Mouse (Mus musculus): ENCODE measurements at regions not wholly inside any gene's neighbourhood (a gene's known extent, or its start where the extent isn't known, plus 50 kb on each side); places are given as distances from the start of the nearest gene placed in this dataset.

DNA sequence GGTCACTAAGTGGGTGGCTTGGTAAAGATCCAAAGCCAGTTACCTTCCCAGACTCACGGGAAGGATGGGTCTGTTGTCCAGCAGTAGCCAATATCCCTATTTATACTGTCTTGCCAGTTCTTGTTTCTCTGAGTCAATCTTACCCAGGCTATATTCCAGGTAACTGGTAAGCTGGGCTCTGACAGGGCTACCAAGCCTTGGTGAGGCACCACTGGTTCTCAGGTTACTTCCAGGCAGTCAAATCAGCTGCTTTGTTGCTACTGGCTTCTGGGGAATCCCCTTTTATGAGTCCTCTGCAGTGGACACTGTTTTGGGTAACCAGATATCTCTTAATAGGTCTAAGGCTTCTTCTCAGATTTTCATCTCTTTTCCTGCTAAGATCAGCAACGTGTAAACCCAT lies 178.8 kb upstream of the Nampt start:
- DNase-seq (ENCODE audit: low read depth, low spot score): no peak

DNA sequence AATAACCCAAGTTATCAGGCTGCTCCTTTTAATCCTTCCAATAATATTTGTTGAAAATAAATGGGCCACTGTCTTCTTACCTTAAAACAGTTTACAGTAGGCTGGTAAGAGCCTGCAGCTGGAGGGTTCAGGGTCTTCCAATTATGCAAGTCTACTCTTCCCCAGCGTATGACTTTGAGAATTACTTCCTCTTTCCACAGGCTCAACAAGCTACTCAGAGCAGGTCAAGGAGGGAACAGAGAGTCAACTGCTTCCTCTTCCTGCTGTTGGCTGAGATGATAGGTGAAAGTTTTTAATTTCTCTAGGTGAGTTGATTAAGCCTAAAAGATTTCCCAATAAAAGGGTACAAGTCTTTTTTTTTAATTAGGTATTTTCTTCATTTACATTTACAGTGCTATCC lies 176.9 kb upstream of the Nampt start:
- DNase-seq (ENCODE audit: low read depth, low spot score): no peak

DNA sequence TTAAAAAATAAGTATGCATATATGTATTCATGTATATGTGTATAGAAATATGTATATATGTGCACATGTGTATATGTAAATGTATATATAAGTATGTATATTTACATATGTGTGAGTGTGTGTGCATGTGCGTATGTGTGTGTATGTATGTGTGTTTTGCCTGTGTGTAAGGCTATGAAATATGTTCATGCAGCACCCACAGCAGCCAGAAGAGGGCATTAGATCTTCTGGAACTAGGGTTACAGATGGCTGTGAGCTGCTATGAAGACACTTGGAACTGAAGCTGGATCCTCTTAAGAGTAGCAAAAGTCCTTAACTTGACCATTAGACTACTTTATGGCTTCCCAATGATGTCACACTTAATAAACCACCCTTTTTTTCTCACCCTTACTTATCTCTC lies 166.2 kb upstream of the Nampt start:
- no peak for DNase-seq (ENCODE audit: low read depth, low spot score)

DNA sequence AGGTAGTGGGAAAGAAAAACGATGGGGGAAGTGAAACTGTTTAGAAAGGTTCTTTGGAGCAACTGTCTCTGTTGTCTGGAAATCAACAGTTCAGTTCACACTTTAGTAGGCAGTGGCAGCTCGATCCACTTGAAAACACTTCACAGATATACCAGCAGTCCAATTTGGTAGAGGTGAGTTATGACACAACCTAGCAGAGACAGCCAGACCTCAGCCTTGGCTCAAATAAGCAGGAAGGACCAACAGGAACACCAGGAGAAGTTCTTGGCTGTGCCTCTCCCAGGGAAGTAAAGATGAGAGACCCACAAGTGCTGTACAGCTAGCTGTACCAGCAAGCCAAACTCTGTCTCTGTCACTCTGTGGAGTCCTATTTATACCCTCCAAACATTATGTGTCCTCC lies 163.2 kb upstream of the Nampt start:
- DNase-seq (ENCODE audit: low read depth, low spot score): no peak

DNA sequence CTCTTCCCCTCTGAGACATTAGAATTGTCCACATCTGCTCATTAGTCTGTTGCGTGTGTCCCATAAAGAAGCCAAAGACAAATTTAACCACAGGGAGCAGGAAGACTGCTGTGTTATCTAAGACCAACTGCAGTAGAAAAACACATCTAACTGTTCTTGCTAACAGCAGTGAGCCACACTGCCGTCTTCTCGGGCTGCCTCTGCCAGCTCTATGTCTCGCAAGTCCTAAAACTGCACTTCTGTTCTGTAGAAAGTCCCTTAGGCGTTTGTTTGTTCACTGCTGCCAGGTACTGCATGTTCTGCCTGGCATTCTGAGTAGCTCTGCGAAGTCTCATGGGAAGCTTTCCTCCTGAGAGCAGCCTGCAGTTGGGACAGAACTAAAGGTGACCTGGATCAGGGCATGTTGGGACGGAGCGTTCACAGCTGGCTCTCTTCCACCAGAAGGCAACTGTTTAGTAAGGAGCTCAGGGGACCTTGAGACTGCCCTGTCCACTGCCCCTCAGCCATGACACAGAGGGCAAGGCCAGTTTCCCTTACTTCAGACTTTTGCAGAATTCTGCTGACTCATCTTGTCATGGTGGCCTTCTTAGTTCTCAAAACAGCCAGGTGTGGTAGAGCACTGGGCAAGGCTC lies 157.4 kb upstream of the Nampt start:
- DNase-seq (ENCODE audit: low read depth, low spot score): no peak

DNA sequence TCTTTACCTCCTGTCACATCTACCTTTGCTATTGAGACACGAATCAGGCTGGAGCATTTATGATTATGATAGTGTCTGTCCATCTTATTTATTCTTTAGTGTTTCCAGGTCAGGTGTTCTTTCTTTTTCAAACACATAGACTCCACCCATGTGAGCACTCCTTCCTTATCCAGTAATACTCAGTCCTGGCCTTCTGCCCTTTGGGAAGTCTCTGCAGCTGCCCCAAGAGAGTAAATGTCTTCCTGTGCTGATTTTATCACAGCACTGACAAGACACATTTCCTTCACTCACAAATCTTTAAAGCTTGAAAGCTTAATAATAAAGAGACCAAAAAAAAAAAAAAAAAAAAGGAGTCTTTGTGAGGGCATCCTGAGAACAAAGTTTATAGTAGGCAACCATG lies 153.3 kb upstream of the Nampt start:
- DNase-seq (ENCODE audit: low read depth, low spot score): no peak

DNA sequence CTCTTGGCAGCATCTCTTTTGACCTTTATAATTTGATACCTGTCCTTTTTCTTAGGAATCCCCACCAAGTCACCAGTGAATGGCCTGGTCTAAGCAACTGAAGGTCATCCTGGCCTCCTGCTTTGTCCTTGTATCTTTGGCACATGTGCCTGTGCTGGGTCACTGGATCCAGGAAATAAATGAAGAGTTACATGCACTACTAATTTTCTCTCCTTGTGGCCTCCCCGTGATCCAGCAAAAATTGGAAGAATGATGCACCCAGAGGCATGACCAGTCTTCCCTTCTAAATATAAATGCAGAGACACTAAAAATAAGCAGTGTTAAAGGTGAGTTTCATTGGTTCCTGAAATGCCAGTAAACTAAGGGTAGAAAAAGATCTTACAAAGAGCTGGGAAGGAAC lies 141.4 kb upstream of the Nampt start:
- no peak for DNase-seq (ENCODE audit: low read depth, low spot score)

DNA sequence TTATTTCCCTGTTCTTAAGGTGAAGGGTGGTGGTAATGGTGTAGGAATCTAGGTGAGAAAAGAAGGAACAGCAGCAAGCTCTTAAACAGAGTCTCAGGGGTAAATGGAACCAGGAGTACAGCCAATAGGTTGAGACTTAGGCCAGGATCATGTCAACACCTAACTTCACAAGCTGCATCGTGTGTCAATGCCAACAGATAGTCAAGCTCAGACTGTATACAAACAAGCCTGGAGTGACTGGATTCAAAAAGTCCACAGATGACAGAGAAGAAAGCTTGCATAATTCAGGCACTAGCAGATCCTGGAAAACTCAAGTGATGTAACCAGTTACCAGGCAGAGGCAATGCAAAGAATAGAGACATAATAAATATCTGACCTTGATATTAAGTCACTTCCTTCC lies 140.6 kb upstream of the Nampt start:
- no peak for DNase-seq (ENCODE audit: low read depth, low spot score)

DNA sequence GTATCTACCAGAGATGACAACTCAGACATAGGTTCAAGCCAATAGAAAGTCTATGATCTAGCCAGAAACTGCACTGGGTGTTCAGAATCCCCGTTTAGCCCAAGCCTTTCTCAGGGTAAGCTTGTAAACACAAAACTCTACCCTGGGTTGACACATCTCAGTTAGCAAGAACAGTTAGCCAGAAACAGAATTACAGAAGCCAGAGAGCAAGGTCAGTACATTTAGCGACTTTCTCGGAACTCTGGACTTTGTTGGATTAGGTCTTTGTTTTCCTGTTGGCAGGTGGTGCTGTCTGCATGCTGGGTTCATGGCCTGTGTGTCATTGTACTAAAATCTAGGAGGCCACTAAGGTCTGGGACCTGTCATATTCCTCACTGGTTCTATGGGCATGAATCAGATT lies 137.4 kb upstream of the Nampt start:
- DNase-seq (ENCODE audit: low read depth, low spot score): no peak

DNA sequence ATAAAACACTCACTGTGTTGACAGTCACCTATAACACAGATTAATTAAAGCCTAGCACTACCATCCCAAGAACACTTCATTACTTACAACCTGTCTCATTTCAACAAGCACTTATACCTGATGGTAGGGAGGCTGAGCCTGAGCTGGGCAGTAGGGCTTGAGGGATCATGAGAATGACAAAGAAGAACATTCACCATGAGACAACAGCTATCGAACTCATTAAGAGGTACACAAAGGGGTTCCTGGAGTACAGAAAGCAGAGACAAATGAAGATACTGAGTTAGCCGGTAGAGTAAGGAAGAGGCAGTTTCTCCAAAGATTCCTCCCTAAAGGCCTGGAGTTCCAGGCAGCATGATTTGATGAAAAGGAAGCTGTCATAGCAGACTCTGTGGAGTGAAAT lies 136.0 kb upstream of the Nampt start:
- DNase-seq (ENCODE audit: low read depth, low spot score): no peak

DNA sequence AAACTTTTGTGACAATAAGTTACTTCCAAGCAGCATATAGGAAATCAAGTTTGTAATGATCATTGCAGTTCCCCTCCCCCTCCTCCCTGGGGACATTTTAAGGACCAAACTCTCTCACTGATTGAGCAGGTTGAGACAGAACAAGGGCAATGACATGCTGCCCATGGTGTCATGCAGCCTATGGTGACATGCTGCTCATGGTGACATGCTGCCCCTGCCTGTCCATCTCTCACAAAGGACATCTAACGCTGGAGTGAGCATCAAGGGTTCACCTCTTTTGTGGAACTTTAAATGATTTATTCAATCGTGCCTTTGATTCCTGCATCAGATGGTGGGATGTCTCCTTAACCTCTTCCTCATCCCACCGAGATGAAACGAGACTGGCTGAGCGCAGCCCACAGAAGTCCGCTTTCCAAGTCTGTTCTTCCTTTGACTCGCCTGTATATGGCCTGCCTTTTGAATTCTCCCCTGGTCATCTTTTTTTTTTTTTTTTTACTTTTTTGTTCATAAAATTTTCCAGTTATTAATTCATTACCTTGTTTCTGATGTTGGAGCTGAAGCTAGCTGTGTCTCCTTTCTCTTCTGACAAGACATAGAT lies 133.5 kb upstream of the Nampt start:
- DNase-seq (ENCODE audit: low read depth, low spot score): no peak

DNA sequence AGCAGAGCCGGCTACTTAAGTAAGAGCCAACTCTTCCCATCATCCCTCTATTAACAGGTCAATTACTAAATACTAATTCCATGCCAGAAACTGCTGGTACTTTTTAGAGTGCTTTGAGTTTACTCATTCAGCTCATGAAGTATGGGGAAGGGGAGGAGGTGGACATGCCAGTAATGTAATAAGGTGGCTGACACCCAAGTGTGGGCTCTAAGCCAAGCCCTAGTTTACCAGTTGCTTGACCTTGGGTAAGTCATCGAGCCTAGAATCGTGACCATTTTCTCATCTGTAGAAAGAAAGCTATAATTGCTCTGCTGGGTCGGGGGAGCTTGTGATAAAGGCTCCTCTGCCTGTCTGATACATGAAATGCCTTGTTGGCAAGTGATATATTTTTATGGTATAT lies 130.0 kb upstream of the Nampt start:
- DNase-seq (ENCODE audit: low read depth, low spot score): no peak

DNA sequence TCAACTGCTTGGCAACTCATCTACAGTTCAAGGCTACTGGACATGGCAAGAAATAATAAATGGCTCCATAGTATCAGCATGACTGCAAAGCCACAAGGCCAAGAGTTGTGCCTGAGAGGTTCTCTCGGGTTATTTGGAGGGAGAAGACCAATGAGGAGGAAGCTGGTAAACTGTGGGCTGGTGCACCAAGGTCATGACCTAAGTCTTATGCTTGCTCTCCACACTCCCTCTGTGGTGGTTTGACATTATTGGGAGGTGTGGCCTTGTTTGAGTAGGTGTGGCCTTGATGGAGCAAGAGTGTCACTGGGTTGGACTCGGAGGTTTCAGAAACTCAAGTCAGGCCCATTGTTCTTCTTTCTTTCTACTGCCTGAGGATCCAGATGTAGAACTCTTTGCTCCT lies 129.2 kb upstream of the Nampt start:
- DNase-seq (ENCODE audit: low read depth, low spot score): no peak

DNA sequence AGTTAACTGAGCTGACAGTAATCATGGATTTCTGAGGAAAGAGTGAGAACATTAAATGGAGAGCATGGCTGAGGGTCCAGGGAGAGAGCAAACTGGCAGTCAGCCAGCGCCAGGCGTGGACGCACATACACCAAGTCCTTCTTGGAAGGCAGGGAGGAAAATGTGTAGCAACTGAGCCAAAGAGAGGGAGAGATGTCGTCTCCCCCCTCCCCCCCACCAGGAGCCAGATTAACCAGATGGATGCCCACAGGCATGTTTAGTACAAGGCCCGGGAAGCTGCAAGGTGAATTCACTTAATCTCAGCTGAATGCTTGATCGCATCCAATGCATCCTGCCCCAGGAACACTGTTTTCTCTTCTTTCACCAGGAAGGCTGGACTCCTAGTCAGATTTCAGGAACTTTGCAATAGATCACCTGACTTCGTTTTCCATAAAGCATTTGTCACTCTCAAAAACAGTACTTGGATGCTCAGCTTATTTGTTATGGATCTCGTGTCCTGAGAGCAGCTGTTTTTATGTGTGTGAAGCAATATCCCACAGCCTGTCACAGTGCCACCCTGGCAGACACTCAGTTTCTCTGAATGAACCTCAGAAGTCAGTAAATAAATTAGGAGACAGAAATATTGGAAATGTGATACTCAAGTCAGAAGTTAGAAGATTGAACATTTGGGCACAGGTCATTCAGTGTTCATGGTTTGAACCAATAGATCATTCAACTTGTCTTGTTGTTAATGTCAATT lies 127.1 kb upstream of the Nampt start:
- no peak for DNase-seq (ENCODE audit: low read depth, low spot score)

DNA sequence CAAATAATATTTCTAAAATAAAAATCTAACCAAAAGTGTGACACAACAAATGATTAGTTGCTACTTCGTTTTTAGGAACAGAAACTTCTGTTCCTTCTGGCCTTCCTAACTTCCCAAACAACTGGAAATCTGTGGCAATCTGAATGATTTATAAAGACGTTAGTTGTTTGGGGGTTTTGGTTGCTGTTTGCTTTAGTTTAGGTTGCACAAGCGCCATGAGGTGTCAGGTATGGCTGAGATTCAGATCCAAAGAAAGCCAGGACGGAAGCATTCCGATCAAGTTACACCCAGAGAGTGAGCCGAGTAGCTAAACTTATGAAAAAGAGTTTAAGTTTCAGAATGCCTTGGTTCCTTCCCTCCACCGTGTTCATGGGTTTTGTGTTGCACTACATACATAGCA lies 126.4 kb upstream of the Nampt start:
- no peak for DNase-seq (ENCODE audit: low read depth, low spot score)

DNA sequence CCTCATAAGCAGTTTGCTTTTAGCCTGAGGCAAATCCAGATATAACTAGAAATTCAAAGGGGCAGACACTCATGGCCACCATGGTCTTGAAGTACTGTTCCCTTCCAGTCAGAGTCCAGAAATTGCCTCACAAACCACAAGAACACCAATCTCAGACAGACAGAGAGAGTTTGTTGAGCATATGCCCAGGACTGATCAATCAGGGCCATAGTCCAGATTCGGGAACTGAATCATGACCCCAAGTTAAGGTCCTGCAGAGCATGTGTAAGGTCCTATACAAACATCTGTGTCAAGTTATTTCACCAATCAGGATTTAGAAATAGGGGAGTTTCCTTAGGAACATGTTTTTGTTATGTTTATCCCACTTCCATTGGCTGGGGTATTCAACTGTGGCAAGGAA lies 125.7 kb upstream of the Nampt start:
- DNase-seq (ENCODE audit: low read depth, low spot score): no peak

DNA sequence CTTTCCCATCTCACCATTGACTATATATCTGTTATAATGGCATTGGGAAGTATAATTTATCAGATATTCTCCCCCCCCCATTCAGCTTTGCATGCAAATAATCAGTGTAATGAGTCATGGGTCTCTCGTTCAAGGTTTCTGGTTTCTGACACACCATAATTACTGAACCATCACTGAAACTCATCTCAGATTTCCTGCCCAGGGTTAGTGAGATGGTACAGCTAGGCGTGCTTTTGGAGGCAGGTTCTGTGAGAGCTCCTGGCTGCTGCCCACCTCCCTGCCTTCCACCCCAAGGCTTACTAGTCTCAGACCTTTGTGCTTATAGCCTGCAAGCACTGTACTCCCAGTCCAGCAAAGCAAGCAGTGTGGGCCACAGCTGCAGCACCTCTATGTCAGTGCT lies 122.5 kb upstream of the Nampt start:
- no peak for DNase-seq (ENCODE audit: low read depth, low spot score)

DNA sequence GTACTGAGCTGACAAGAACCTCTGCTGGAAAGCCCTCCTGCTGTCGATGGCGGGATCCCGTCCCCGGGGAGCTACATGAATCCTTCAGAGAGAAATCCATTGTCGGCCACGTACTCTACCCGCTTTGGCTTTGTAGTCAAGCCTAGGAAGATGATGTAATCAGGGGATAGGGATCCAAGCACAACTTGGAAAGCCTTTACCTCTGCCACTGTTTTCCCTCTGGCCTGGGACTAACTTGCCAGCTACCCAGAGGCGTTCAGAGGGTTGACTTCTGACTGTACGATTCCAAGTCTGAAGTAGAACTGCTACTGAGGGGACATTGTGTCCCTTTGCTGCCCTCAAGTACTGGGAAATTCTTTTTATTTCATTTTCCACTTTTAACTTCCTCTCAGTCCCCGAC lies 110.2 kb upstream of the Nampt start:
- no peak for DNase-seq (ENCODE audit: low read depth, low spot score)

DNA sequence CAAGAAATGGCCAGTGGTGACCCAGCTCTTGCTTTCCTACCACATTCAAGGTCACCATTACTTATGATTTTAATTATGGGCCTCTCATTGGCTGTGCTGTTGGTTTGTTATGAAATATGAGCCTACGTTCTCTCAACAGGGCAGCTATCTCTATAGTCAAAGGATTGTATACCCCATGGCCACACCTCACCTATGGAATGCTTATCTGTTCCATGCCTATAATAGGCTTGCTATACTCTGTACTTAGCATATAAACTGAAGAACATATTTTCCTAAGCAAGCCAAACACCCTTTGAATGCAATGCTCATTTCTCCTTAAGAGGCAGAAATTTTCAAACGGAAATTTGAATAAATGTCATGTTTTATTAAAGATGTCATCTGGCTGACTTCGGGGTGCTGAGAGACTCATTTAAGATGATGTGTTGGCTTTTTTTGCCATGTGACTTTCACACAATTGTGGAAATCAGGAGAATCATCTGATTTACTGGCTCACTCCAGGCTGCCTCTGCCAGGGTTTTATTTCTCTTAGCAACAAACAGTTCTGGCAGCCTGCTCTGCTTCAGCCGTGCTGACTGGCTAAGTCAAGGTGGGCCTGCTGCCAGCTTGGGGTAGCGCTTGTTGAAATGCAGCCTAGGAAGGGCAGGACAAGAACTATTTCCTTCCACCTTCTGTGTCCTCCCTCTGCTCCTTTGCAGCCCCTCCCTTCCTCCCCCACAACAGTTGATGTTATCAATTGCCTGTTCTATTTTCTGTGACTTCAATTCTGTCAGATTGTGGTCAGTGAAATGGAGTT lies 102.0 kb upstream of the Nampt start:
- peak; percentile 77 for DNase-seq (ENCODE audit: low read depth, low spot score)

DNA sequence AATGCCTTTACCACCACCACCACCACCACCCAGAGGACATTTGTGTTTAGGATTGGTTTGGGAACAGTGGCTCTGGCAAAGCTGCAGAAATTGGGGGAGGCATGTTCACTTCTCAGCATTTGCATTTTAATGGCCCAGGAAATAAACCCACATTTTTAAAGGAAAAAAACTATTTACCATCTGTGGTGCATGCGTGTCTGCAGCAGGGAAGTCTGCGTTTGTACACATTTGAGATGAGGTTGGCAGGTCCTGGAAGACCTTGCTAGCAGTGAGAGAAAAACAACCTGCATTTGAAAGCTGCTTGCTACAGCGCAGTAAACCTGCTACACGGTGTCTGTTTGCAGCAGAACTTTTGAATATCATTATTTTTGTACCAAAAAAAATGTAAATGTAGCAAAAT lies 100.1 kb upstream of the Nampt start:
- peak; percentile 20 for DNase-seq (ENCODE audit: low read depth, low spot score)

DNA sequence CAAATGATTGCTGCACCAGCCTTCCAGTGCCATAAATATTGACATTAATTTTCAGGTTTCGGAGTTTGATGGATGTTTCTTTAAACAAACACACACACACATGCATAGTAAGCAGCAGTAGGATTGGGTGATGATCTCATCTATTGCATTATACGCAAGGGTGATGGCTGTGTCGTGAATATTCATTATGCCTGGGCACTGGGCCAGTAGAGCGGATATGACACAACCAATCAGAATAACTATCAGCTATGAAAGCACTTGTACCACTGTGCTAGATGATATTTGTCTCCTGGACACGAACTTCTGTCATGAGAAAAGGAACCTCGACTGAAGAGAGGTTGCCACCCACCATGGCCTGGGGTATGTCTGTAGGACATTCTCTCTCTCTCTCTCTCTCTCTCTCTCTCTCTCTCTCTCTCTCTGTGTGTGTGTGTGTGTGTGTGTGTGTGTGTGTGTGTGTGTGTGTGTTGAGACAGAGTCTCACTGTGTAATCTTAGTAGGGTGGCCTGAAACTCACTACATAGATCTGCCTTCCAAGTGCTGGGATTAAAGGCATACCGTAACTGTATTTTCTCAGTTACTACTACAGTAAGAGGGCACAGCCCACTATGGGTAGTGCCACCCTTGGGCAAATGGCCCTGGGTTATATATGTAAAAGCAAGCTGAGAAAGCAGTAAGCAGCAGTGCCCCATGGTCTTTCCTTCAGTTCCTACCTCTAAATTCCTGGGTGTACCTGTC lies 94.7 kb upstream of the Nampt start:
- peak; percentile 63 for DNase-seq (ENCODE audit: low read depth, low spot score)

DNA sequence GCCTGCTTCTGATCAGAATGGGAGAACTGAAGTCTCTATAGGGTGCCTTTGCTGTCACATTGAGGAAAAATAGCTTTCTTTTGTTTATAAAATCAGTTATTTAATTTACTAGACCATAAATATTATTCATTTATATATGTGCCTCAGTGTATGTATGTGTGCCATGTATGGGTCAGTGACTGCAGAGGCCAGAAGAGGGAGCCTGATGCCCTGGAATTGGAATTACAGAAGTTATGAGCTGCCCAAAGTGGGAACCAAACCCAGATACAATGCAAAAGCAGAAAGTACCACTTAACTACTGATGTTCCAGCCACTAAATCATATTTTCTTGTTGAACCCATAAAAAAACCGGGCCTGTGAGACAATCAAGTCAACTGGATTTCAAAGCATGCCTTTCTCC lies 91.8 kb upstream of the Nampt start:
- no peak for DNase-seq (ENCODE audit: low read depth, low spot score)

Measured in brain, embryonic 18.5 days (tissue).